Mouse (Mus musculus) layer of hippocampus, adult 9-11 months (tissue): ENCODE results near the gene Arhgef17.

ENCODE experiments used
- DNase-seq: peaks from one replicate; pipeline ENCODE4 v3.0.0; 2022

The Arhgef17 gene

DNA sequence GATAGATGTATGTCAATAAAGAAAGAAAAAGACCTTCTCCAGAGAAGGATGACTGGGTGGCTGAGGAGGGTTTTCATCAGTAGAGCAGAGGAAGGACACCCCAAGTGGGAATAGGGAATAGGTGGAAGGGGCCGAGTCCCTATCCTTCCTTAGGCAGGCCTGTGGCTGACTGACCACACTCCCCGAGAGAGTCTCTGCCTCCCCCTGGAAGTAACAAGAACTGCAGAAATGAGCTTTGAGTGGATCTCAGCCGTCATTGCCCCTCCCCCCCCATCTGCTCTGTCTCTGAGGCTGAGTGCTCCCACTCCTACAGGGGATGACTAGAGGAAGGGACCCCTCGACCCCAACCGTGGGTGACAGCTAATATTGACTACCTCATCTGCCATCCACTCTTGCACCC, 9.3 kb upstream of the Arhgef17 start:
- DNase-seq = no peak

DNA sequence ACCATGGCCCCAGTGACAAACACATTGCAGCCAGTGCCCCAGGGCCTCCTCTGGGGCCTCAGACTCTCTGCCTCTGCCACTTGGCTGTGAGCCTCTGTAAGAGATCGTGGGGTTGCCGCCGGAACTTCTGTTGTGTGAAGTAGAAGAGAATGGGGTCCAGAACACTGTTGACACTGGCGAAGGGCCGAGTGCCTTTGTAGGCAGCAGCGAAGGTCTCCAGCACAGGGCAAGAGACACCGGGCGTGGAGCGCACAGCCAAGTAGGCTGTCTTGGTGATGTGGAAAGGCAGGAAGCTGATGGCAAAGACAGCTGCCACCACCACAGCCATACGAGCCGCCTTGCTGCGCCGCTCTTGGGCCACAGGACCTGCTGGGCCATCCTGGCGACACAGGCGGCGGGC, 6.2 kb upstream of the Arhgef17 start:
- DNase-seq = no peak

GRCm38 (mm10) chr7:100937481-100937880, 5.6 kb upstream of the Arhgef17 start:
- DNase-seq = no peak

GRCm38 (mm10) chr7:100933520-100933919, 1.6 kb upstream of the Arhgef17 start:
- no peak for DNase-seq

DNA sequence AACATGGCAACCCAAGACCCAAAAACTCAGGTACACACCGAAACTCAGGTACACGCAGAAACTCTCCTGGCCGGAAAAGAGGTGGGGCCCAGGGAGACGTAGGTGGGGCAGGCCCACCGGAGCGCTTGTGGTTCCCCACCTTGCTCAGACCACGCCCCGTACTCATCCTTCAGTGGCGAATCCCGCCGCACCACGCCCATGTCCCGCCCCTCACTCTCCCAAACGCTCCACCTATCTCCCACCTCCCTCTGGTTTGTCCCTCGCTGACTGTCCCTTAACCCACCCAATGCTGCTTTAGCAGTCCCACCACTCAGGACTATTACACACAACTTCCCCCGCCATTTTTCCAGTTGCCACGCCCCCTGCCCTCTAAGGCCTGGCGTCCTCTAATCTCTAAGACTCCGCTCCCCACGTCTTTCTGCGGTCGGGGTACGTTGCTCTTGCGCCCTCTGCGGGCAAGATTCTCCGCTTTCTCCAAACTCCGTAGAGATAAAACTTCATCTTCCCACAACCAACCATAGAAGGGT, 637 bp upstream of the Arhgef17 start:
- peak; percentile 73 for DNase-seq

DNA sequence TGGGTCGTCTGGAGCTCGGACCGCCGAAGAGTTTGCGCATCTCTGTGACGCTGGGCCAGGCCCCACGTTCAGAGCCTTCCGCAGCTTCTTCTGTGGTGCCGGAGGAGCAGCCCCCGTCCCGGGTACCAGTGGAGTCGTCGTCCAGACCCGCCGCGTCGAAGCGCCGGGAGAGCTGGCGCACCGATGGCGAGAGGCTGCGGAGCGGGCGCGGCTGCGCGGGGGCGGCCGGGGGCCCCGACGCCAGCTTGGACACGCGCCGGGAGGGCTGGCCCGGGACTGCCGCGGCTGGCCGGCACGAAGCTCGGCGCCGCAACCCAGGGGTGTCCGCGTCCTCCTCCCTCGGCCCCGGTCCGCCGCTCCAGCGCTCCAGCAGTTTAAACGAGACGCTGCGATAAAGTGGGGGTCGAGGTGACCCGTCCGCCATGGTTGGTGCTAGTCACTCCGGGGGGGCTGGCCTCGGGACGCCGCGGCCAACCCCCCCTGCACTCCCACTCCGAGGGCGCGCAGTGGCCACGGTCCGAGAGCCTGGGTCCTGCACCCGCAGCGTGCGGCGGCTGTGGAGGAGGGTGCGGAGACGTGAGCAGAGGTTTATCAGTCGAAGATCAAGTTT, 486 bp downstream of the Arhgef17 start:
- no peak for DNase-seq

GRCm38 (mm10) chr7:100930619-100931315, 1.1 kb downstream of the Arhgef17 start:
- no peak for DNase-seq

DNA sequence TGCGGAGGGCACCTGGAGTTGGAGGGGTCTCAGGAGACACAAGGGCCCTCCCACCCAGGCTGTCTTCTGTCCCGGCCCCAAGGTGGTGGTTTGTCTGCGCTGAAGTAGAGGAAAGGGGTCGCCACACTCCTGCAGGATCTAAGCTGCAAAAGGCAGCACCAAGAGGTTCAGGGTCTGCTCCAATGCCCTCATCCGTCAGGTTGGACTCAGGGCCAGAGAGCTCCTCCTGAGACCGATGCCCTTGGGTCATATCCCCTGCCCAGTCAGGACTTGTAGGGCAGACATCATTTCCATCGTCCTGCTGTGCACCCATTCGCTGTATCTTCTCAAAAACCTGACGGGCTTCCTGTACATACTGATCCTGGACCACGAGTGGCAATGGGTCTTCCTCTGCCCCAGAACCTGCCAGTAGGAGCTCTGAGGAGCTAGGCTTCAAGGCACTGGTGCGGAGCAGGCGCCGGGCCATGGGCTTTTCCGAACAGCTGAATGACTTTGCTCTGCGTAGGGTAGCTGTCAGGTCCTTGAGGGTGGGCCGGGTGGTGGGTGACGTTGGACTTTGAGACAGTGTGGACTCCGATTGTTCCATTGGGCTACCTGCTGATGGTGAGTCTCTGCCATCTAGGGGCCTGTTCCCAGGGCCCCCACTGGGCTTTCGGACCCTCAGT, 2.1 kb downstream of the Arhgef17 start:
- no peak for DNase-seq

DNA sequence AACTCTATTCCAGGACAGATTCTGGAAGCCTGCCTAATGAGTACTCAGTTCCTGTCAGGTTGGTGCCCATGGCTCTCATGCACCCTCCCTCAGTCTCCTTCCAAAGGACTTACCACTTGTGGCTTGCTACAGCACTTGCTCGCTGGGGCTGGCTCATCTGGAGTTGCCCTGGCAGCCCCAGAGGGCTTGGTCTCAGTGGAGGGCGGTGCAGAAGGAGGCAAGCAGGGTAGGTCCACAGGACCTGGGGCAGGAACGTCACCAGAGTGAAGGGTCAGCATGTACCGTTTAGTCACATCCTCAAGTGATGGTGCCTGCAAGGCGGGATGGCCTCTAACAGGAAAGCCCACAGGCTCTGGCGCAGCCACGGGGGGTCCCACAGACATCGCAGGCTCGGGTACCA, 3.5 kb downstream of the Arhgef17 start:
- DNase-seq = no peak

DNA sequence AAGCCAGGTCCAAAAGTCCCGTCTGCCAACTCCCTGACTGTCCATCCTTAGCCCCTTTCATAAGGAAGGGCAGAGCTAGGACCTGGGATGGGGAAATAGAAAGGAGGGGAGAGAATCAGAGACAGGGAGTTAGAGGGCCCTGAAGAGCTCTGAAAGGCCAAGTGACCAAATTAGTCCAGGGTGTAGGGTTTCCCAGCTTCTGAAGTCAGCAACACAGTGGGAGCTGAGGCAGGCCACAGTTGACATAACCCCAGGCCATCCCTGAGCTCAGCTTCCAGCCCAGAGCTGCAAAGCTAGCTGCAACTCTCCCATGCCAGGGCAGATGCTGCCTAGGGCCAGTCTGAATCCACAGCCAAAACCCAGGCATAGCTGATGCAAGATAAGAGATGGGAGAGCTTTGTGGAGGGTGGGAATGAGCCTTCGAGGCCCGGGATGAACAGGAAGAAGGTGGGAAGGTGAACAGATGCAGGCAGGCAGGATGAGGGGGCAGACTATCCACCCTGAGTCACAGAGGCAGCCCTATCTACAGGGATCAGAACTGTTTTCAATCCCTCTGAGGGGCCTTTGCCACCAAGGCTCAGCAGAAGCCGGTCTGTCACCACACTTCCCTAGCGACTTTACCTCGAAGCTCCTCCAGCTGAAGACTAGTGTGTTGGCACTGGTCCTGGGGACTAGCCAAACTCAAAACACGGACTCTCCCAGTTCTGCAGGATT, 4.5 kb downstream of the Arhgef17 start:
- no peak for DNase-seq

GRCm38 (mm10) chr7:100926311-100926923, 5.5 kb downstream of the Arhgef17 start:
- DNase-seq = peak; percentile 85

DNA sequence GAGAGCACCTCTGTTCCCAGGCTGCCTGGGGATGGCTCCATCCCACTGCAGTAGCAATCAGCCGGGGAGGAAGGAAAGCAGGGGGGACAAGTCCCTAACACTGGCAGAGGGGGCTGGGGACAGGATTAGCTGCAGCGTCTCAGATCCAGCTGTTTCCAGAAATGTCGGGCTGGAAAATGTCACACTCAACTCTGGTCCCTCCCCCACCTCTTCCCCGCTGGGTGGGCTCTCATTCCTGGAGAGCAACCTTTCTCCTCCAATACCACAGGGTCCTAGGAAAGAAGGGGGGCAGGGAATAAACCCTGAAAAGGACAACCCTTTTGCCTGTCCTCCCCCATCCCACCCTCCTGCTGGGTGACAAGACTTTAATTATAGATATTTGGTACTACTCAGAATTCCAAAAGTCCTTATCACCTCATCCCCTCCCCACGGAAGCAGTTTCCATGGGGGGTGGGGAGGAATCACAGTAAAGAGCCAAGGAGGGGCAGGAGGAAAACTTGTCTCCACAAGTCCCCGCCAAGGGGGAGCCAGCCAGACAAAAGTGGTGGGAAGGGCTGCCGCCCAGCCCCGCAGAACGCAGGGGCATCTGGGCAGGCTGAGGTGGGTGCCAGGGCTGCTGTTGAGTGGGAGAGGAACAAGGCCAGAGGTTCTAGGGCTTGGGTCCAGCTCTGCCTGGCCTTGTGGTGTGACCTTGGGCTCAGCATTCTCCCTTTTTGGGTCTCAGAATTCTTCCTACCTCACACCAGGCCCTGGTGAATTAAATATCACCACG, 7.0 kb downstream of the Arhgef17 start:
- DNase-seq = no peak

GRCm38 (mm10) chr7:100924200-100924599, 7.7 kb downstream of the Arhgef17 start:
- no peak for DNase-seq

- no peak for DNase-seq
Measured at GRCm38 (mm10) chr7:100922907-100923306, 9.0 kb downstream of the Arhgef17 start.

DNA sequence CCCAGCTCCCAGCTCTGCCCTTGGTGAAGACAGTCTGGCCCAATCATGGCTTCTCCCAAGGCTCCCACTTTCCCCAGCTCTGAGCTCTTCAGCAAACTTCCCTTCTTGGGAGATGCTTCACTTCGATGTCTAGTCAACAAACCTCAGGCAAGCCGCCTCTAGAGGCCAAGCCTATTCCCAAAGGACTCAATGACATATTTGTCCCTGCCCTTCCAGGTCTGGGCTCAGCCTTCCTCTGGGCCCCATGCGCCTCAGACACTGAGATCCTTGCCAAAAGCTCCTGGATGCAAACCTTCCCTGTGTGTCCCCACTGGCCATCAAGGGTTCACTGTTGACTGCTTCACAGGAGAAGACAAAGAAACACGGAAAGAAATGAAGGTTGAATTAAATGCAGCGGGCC, 10.6 kb downstream of the Arhgef17 start:
- no peak for DNase-seq

- DNase-seq = no peak
Measured at GRCm38 (mm10) chr7:100919809-100920107, 12.1 kb downstream of the Arhgef17 start.

GRCm38 (mm10) chr7:100919006-100919808, 12.7 kb downstream of the Arhgef17 start:
- no peak for DNase-seq

GRCm38 (mm10) chr7:100918176-100918575, 13.7 kb downstream of the Arhgef17 start:
- no peak for DNase-seq

DNA sequence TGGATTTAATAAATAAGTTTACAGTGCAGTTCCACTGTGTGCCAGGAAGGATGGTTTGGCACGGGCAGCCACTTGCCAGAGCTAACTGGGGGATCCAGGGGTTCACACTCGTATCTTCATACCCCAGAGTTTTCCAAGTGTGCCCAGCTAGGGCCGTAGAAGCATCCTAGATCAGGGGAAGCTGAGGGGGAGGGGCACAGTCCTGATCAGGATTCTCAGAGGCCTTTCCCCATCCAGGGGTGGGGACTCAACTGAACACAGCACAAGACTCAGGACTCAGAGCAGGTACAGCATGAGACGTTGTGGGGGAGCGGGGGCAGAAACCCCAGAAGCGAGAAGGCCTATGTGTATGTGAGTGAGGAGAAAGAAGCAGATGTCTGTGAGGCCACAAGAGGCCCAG, 14.2 kb downstream of the Arhgef17 start:
- DNase-seq = no peak

- no peak for DNase-seq
Measured at GRCm38 (mm10) chr7:100916526-100916925, 15.4 kb downstream of the Arhgef17 start.

- DNase-seq = no peak
Measured at GRCm38 (mm10) chr7:100915204-100915603, 16.7 kb downstream of the Arhgef17 start.
